Mouse (Mus musculus) cerebellum, adult 11 months (tissue): ENCODE data around the gene Tcaf3.

ENCODE experiments used
- DNase-seq: peaks from one replicate; pipeline ENCODE4 v3.0.0; 2022

Gene Tcaf3

GRCm38 (mm10) chr6:42542036-42543031 is 55.2 kb downstream of the Tcaf3 start:
- DNase-seq = no peak

GRCm38 (mm10) chr6:42540681-42541080 is 56.8 kb downstream of the Tcaf3 start:
- DNase-seq = no peak

- no peak for DNase-seq
These were observed 57.8 kb downstream of the Tcaf3 start for GRCm38 (mm10) chr6:42539711-42540110.
